Mouse (Mus musculus) erythroid progenitor cell, adult 5-6 weeks (primary cell): ENCODE data around the gene Esr2. TPM values are rescaled to one million over a fixed set of nuclear protein-coding genes. Genes with fewer than 3 reads are reported as not detected.
"Not testable (repeated sequence)": the region's sequence is repeated elsewhere in the genome, so short reads cannot be mapped to it uniquely, and the experiment has no call there.

Source experiments
- ATAC-seq: replicated peaks from 2 replicates; pipeline ENCODE4 v1.8.0; 2016; ENCODE audit warnings: moderate number of reproducible peaks, mild to moderate bottlenecking, moderate TSS enrichment, inconsistent platforms; ENCODE audit not compliant: poor library complexity, low FRiP score, severe bottlenecking
- total RNA-seq, 2 experiments: library from RNA; stranded (forward) in 1 of 2; stranded (reverse) in 1 of 2; fragments of 150-400 nt in 1 of 2; fragments of 186-747, 209-891 nt in 1 of 2; gene quantifications; 2 replicates each; pipeline versions ENCODE4 v1.2.3 to v1.2.4; 2015 to 2017; ENCODE audit warnings: low replicate concordance in 2 of 2

Gene Esr2
- total RNA-seq, 2 experiments from 2014 or later, result not detected

DNA sequence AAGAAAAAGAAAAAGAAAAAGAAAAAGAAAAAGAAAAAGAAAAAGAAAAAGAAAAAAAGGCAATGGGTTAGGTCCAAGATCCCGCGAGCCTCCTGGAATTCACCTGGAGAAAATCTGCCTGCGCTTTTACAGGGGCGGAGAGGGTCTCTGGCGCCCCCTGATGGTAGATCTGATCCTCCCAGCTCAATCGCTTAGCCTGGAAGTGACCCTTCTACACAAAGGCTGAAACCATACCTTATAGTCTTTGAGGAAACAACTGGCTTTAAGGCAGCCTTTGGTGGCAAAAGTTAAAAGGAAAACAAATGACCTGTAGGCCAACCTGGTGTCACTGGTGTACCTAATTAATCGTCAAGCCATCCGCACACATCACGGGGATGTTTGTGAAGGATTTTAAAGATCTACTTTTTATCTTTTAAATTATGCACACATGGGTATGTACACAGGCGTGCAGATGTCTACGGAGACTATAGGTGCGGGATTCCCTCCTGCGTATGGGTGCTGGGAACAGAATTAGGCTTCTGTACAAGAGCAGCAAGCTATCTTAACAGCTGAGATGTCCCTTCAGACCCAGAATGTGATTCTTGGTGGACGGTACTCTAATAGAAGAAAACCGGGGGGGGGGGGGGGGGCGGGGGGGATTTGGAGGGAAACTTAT, 932 bp upstream of the Esr2 start:
- no peak for ATAC-seq

DNA sequence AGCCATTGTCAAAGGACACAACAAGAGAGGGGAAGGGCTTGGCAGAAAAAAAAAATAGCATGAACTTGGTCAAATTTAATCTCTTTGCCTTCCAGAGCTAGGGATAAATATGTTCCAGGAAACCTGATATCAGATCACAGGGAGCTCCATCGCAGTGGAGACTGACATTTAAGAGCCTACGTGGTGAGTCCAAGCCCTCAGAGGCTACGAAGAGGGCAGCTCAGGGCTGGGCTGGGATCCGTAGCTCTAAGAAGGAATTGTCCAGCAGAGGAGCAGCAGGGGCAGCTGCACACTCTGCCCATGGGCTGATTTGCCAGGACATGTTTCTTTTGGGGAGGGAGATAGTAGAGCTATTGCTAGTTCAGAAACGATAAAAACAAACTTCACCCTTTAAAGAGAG, 11.4 kb downstream of the Esr2 start:
- ATAC-seq, result no peak

- 0 out of 2 replicates have a peak, but pooled peaks have one; percentile 52 for ATAC-seq
Observed at GRCm38 (mm10) chr12:76152389-76152788, 24.7 kb downstream of the Esr2 start.

DNA sequence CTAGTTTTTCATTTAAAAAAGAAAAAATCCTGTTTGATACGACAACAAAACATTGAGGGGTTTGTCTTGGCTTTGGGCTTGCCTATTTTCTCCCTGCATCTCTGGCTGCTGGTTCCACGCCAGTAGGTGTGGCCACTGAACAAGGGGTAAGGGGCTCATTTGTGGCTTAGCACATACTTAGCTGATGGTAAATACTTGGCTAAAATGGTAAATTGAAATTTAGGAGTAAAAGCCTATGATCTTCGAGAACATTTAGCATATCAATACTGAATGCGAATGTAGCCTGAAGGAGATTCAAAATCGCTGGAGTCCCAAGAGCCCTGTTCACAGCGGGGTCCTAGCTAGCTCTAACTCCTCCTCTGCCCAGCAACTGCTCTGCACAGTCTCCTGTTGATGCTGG, 40.4 kb downstream of the Esr2 start:
- ATAC-seq, result no peak

GRCm38 (mm10) chr12:76133081-76133480, 44.0 kb downstream of the Esr2 start:
- ATAC-seq, result not testable (repeated sequence)

GRCm38 (mm10) chr12:76132591-76132990, 44.5 kb downstream of the Esr2 start:
- no peak for ATAC-seq

- ATAC-seq, result no peak
Observed at GRCm38 (mm10) chr12:76130891-76131290, 46.2 kb downstream of the Esr2 start.

- ATAC-seq, result no peak
Observed at GRCm38 (mm10) chr12:76130281-76130680, 46.8 kb downstream of the Esr2 start.

GRCm38 (mm10) chr12:76128831-76129230, 48.2 kb downstream of the Esr2 start:
- no peak for ATAC-seq

- ATAC-seq, result no peak
Observed at GRCm38 (mm10) chr12:76128306-76128705, 48.8 kb downstream of the Esr2 start.

DNA sequence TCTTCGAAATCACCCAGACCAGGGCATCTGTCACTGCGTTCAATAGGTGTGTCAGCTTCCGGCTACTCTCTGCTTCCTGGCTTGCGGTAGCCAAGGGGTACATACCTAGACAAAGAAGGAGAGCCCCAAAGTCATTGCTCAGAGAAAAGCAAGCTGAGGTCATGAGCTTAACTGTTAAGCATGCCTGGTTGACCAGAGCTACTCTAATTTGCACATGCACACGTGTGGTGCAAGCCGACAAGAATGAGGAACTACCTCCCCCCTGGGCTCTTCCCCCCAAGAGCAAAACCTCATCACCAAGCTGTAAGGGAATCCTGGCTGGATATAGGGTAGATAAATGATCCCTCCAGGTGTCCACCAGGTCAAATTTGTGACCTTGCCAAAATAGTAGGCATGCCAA, 53.8 kb downstream of the Esr2 start:
- ATAC-seq, result no peak

DNA sequence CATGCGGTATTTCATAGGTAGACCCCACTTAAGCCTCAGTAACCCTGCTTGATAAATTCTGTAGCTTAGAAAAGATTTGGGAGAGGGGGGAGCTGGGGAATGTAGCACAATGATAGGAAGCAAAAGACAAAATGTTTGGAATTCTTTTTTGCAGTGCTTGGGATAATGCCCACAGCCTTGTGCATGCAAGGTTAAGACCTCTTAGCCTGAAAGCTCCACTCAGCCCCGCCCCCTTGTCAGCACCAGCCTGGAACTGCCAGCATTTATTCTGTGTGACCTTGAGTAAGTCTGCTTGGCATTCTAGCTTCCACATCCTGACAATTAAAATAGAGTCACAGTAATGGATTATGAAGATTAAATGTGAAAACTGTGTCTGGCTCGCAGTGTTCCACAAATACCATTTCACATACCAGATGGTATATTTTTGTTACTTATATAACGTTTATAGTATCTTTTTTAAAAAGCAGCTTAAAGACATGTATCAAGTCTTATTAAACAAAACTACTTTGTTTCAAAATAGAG, 59.4 kb downstream of the Esr2 start:
- ATAC-seq, result no peak

- ATAC-seq, result no peak
Observed at GRCm38 (mm10) chr12:76116577-76116976, 60.5 kb downstream of the Esr2 start.

- no peak for ATAC-seq
Observed at GRCm38 (mm10) chr12:76111046-76111445, 66.0 kb downstream of the Esr2 start.

DNA sequence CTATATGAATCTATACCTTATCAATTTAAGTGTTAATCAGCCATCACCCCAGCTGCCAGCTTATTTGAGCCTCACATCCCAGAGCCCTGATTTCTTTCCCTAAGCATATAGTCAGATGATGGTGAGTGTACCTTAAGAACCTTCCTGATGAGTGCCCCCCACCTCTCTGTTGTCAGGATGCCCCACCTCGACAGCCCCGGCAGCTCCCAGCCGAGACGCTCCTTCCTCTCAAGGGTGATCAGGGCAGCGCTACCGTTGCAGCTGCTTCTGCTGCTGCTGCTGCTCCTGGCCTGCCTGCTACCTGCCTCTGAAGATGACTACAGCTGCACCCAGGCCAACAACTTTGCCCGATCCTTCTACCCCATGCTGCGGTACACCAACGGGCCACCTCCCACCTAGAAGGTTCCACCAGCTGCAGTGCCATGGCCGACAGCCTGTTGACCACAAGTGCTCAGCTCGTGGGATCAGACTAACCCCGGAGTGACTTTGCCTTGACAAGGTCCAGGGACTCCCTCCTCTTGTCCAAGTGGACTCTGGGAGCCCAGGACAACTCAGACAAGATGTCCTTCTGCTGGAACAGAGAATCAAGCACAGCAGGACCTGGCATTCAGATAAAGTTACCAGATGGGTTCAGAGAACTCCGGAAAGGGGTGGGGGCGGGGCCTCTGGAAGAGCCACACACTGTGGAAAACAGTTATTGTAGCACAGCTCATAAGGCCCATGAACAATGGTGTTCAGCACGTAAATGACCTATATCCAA, 67.2 kb downstream of the Esr2 start:
- no peak for ATAC-seq

GRCm38 (mm10) chr12:76104596-76105351, 72.3 kb downstream of the Esr2 start:
- ATAC-seq, result no peak

DNA sequence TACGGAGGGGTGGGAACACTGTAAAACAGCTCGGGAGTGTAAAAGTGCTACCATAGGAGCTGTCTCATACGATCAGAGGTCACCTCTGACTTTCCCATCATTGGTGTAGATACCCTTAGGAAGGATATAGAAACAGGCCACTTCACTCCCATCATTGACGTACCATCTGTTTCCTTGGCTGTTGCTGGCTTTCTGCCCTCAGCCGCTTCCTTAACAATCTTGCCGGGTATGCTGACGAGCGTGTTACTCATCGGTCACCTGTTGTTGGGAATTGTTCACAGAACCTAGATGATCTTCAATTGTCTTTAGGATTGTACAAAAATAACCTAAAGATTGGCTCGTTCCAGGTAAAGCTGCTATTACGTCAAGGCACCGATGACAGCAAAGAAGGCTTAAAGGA, 74.4 kb downstream of the Esr2 start:
- ATAC-seq, result no peak

DNA sequence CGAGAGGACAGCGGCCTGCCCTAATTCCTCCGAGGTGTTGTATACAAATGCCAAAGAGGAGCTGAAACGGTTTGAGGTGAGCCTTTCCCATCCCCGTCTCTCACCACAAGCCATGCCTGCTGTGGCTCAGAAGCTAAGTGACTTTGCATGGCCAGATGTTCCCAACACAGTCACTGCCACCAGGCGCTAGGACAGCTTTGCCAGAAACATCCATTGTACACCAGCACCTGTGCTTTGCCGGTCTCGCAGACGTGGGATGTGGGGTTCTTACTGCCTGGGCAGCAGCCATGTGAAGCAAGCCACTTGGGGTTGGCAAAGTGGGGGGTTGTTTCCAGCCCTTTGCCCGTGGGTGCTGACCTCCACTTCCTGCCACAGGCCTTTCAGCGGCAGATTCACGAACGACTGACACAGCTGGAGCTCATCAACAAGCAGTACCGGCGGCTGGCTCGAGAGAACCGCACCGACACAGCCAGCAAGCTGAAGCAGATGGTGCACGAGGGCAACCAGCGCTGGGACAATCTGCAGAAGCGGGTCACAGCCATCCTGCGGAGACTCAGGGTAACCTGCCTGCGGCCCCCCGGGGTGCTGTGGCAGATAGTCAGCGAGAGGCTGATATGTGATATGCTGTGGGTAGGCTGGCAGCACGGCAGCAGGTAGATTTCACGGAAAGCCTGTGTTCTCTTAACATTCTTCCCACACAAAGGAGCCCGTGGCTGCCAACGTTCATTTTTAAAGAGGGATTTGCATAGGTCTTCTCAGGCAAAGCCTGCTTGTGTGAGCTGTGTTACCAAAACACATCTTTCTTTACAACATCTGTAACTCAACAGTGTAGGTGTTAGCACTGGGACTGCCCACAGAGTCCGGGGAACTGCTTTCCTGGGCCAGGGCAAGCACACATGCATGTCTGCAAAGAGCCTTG, 81.7 kb downstream of the Esr2 start:
- ATAC-seq, result no peak
